Mouse (Mus musculus): ENCODE results near the gene Col7a1. TPM values are rescaled to one million over a fixed set of nuclear protein-coding genes. Genes with fewer than 3 reads are reported as not detected.
A peak's percentile ranks its signal among the peaks of the same experiment; 100 is the strongest.

Gene Col7a1
- 2.1 and 3.5 TPM in 2 replicates for polyA plus RNA-seq (2015; fragmentation: Nextera tagmentation; extraction: Ambion mirVana)

GRCm38 (mm10) chr9:108953081-108953636 lies at the start of gene Col7a1:
Gene Col7a1, plus strand, starts transcription at chr9:108953586.
- Histone ChIP-seq H3K4me3 (replicated peaks) (peak within 1 kb of the TSS; percentile 32), H3K9ac (no peak within 1 kb of the TSS), H3K27ac (no peak within 1 kb of the TSS), H3K4me1 (peaks cover 35% of the 10 kb centered on the region), H3K27me3 (peaks cover 16% of the 10 kb centered on the region), H3K36me3 (peaks cover 31% of the 10 kb centered on the region), H3K9me3 (replicated peaks) (no peaks in the 10 kb centered on the region), H3K4me2 (peak within 1 kb of the TSS; percentile 55)
- no peak for ATAC-seq (replicated peaks; ENCODE audit: low FRiP score)
- WGBS, result 12% methylated on average over 15 of the region's 15 CpGs

DNA sequence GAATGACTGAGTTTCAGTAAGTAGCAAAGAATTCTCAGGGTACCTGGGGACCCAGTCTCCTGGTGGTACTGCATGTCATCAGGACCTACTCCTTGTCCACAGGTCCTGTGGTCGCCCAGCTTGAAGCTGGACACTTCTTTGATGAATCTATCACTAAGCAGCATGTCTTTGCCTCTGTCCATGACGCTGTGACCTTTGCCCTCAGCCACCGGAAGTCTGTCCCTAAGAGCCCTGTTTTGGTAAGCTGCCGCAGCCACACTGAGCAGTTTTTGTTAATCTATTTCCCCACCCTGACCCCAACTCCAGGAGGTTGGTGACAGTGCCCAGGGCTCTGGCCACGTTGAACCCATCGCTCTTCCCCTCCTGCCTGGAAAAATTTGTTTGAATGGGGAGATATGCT lies 41.1 kb upstream of the Col7a1 start:
- Histone ChIP-seq H3K27ac (no peak overlapping the region), H3K4me1 (no peaks in the 10 kb centered on the region), H3K9ac (no peak overlapping the region), H3K36me3 (no peaks in the 10 kb centered on the region), H3K4me3 (replicated peaks) (no peak overlapping the region), H3K27me3 (no peaks in the 10 kb centered on the region), H3K9me3 (replicated peaks) (no peaks in the 10 kb centered on the region), H3K4me2 (no peak overlapping the region)
- ATAC-seq (replicated peaks; ENCODE audit: low FRiP score), result no peak
- 66% methylated on average over 6 of the region's 6 CpGs for WGBS

DNA sequence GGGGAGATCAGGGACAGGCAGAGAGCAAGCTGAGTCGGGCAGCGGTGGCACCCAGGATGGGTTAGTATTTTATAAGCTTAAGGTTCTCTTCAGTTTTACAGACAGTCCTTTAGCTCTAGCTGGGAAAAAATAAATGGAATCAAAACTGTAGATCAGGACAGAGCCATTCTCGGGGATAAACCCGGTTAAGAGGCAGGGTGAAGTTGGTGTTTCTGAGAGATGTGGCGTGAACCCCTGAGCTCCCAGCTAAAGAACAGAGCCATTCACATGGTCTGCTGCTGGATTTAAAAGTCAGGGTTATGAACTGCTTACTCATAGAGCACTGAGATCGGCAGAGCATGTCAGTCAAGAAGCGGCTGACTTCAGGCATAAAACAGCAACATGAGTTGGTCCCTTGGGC lies 40.2 kb upstream of the Col7a1 start:
- no peak for ATAC-seq (replicated peaks; ENCODE audit: low FRiP score)
- no peaks in the 10 kb centered on the region for H3K9me3 ChIP-seq (replicated peaks)
- H3K4me2 ChIP-seq, result no peak overlapping the region
- no peaks in the 10 kb centered on the region for H3K4me1 ChIP-seq
- WGBS, result 77% methylated on average over 7 of the region's 7 CpGs
- no peak overlapping the region for H3K27ac ChIP-seq
- no peaks in the 10 kb centered on the region for H3K36me3 ChIP-seq
- H3K9ac ChIP-seq, result no peak overlapping the region
- H3K27me3 ChIP-seq, result no peaks in the 10 kb centered on the region
- no peak overlapping the region for H3K4me3 ChIP-seq (replicated peaks)

- Histone ChIP-seq H3K9ac (no peak overlapping the region), H3K27me3 (no peaks in the 10 kb centered on the region), H3K27ac (no peak overlapping the region), H3K4me1 (no peaks in the 10 kb centered on the region), H3K4me2 (no peak overlapping the region), H3K4me3 (replicated peaks) (no peak overlapping the region), H3K36me3 (no peaks in the 10 kb centered on the region), H3K9me3 (replicated peaks) (no peaks in the 10 kb centered on the region)
- ATAC-seq (replicated peaks; ENCODE audit: low FRiP score), result no peak
- WGBS, result 82% methylated on average over 10 of the region's 10 CpGs
Observed at GRCm38 (mm10) chr9:108913621-108914020, 39.8 kb upstream of the Col7a1 start.

GRCm38 (mm10) chr9:108914491-108914890 lies 38.9 kb upstream of the Col7a1 start, which contains the start of gene Tmem89:
Gene Tmem89, plus strand, starts transcription at chr9:108914619.
- Histone ChIP-seq H3K4me1 (no peaks in the 10 kb centered on the region), H3K36me3 (no peaks in the 10 kb centered on the region), H3K4me2 (no peak within 1 kb of the TSS), H3K9me3 (replicated peaks) (no peaks in the 10 kb centered on the region), H3K9ac (no peak within 1 kb of the TSS), H3K27ac (no peak within 1 kb of the TSS), H3K27me3 (no peaks in the 10 kb centered on the region), H3K4me3 (replicated peaks) (no peak within 1 kb of the TSS)
- WGBS, result 75% methylated on average over 6 of the region's 6 CpGs
- ATAC-seq (replicated peaks; ENCODE audit: low FRiP score), result no peak

DNA sequence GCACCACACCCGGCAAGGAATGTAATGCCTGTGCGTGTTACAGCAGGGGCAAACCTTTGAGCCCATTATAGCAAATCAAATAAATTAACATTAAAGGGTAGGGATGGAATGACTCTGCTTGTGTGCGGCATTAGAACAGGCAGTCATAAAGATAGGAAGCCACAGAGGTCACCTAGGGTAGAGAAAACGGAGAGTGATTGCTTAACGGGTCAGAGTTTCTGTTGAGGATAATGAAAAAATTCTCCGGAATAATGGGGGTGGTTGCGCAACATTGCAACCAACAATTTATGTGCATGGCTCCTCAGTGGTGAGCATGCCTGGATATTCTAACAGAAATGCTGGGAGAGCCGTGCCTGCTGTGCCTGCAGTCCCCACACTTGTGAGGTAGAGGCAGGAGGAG lies 27.5 kb upstream of the Col7a1 start:
- Histone ChIP-seq H3K4me1 (0 out of 2 replicates have a peak, but pooled peaks cover 5% of the 10 kb centered on the region), H3K4me2 (no peak overlapping the region), H3K36me3 (no peaks in the 10 kb centered on the region), H3K9ac (no peak overlapping the region), H3K4me3 (replicated peaks) (no peak overlapping the region), H3K9me3 (replicated peaks) (no peaks in the 10 kb centered on the region), H3K27me3 (no peaks in the 10 kb centered on the region), H3K27ac (no peak overlapping the region)
- ATAC-seq (replicated peaks; ENCODE audit: low FRiP score), result no peak
- 46% methylated on average over 8 of the region's 8 CpGs for WGBS

GRCm38 (mm10) chr9:108928424-108928823 lies 25.0 kb upstream of the Col7a1 start:
- H3K4me1 ChIP-seq, result 0 out of 2 replicates have a peak, but pooled peaks cover 5% of the 10 kb centered on the region
- whole genome bisulfite sequencing, result 82% methylated on average over 3 of the region's 3 CpGs
- H3K4me2 ChIP-seq, result no peak overlapping the region
- no peaks in the 10 kb centered on the region for H3K36me3 ChIP-seq
- H3K9me3 ChIP-seq (replicated peaks), result no peaks in the 10 kb centered on the region
- no peak overlapping the region for H3K27ac ChIP-seq
- no peaks in the 10 kb centered on the region for H3K27me3 ChIP-seq
- no peak overlapping the region for H3K4me3 ChIP-seq (replicated peaks)
- ATAC-seq (replicated peaks; ENCODE audit: low FRiP score), result no peak
- H3K9ac ChIP-seq, result no peak overlapping the region

DNA sequence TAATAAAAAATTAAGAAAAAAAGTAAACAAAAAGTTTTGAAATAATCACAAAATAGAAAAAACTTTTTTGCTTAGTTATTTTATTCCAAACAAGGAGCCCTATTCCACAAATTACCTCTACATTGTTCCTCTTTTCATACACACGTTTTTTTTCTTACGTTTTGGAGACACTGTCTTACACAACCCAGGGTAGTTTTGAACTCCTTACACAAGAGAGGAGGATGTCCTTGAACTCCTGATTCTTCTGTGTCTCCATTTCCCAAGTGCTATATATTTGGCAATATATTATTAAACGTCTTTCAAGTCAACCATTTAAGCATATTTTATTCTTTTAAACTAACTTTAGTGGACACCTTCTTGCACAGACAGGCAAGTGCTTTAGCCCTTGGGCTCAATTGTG lies 17.4 kb upstream of the Col7a1 start:
- Histone ChIP-seq H3K9me3 (replicated peaks) (no peaks in the 10 kb centered on the region), H3K4me3 (replicated peaks) (peak overlapping the region; percentile 67), H3K4me2 (peak overlapping the region; percentile 64), H3K9ac (no peak overlapping the region), H3K36me3 (peaks cover 30% of the 10 kb centered on the region), H3K27ac (no peak overlapping the region), H3K27me3 (no peaks in the 10 kb centered on the region), H3K4me1 (peaks cover 5% of the 10 kb centered on the region)
- WGBS, result 16% methylated on average over 3 of the region's 3 CpGs
- ATAC-seq (replicated peaks; ENCODE audit: low FRiP score), result no peak

GRCm38 (mm10) chr9:108936418-108937364 lies 16.7 kb upstream of the Col7a1 start, which contains the start of gene Uqcrc1:
Gene Uqcrc1, plus strand, starts transcription at chr9:108936633.
- Histone ChIP-seq H3K9me3 (replicated peaks) (no peaks in the 10 kb centered on the region), H3K4me2 (peak within 1 kb of the TSS; percentile 64), H3K36me3 (peaks cover 37% of the 10 kb centered on the region), H3K4me1 (peaks cover 5% of the 10 kb centered on the region), H3K4me3 (replicated peaks) (peak within 1 kb of the TSS; percentile 67), H3K27ac (peak within 1 kb of the TSS; percentile 55), H3K27me3 (no peaks in the 10 kb centered on the region), H3K9ac (peak within 1 kb of the TSS; percentile 85)
- 1% methylated on average over 58 of the region's 58 CpGs for WGBS
- ATAC-seq (replicated peaks; ENCODE audit: low FRiP score), result peak; percentile 87

GRCm38 (mm10) chr9:108945111-108945510 lies 8.3 kb upstream of the Col7a1 start:
- no peaks in the 10 kb centered on the region for H3K27me3 ChIP-seq
- no peak for ATAC-seq (replicated peaks; ENCODE audit: low FRiP score)
- H3K4me2 ChIP-seq, result no peak overlapping the region
- no peak overlapping the region for H3K9ac ChIP-seq
- WGBS, result 81% methylated on average over 9 of the region's 9 CpGs
- H3K36me3 ChIP-seq, result peaks cover 95% of the 10 kb centered on the region
- H3K27ac ChIP-seq, result no peak overlapping the region
- peaks cover 19% of the 10 kb centered on the region for H3K4me1 ChIP-seq
- H3K4me3 ChIP-seq (replicated peaks), result no peak overlapping the region
- H3K9me3 ChIP-seq (replicated peaks), result no peaks in the 10 kb centered on the region

DNA sequence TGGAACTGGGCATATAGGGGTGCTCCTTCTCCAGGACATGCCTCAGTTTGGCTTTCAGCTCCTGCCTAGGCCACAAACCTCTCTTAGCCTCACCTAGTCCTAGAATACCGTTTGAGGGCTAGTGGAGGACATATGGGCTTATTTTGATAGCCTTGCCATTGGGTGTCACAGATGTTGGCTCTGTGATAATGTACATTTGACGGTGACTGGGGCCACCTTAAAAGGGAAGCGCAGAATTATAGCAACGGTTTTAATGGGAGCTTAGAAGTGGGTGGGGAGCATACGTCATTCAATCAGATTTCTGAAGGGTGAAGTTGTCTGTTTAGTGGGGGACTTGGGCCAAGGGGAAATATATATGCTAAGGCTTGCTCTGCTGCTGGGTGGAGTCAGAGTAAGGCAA lies 7.8 kb upstream of the Col7a1 start:
- ATAC-seq (replicated peaks; ENCODE audit: low FRiP score), result no peak
- Histone ChIP-seq H3K27me3 (no peaks in the 10 kb centered on the region), H3K27ac (no peak overlapping the region), H3K4me2 (no peak overlapping the region), H3K9me3 (replicated peaks) (no peaks in the 10 kb centered on the region), H3K4me1 (peaks cover 21% of the 10 kb centered on the region), H3K9ac (no peak overlapping the region), H3K36me3 (peaks cover 95% of the 10 kb centered on the region), H3K4me3 (replicated peaks) (no peak overlapping the region)
- 85% methylated on average over 5 of the region's 5 CpGs for WGBS

- Histone ChIP-seq H3K9ac (no peak overlapping the region), H3K4me1 (peaks cover 36% of the 10 kb centered on the region), H3K36me3 (peaks cover 69% of the 10 kb centered on the region), H3K27me3 (peaks cover 15% of the 10 kb centered on the region), H3K4me3 (replicated peaks) (no peak overlapping the region), H3K27ac (peak overlapping the region; percentile 86), H3K4me2 (no peak overlapping the region), H3K9me3 (replicated peaks) (no peaks in the 10 kb centered on the region)
- peak; percentile 58 for ATAC-seq (replicated peaks; ENCODE audit: low FRiP score)
- 56% methylated on average over 13 of the region's 13 CpGs for WGBS
Observed at GRCm38 (mm10) chr9:108949231-108949966, 4.0 kb upstream of the Col7a1 start.
